In genomic region chr5:90777621-90778020, GRCm38 (mm10) we compare ENCODE assay signal across 28 mouse cellular contexts. TPM values are rescaled to one million over a fixed set of nuclear protein-coding genes. Genes with fewer than 3 reads are reported as not detected.
DNase-seq lines count a peak whose midpoint lies in the region.
"Had no signal": no experiment of that assay in that cellular context is flagged by ENCODE, and none has a peak within 500 bp of the region (broad histone marks: within the 10 kb centered on the region; RNA-seq: fewer than 3 reads in every experiment).

No protein-coding gene starts in this region.

- intact Hi-C loops in heart, postnatal 25 days (cut with DNase I), result no loop called here

- no peaks in the 10 kb centered on the region for H3K9me3 ChIP-seq in limb, embryonic 10.5 days (replicated peaks)
- H3K9me3 ChIP-seq: embryonic facial prominence, embryonic 10.5 days; embryonic facial prominence, embryonic 12.5 days; forebrain, embryonic 13.5 days; forebrain, embryonic 15.5 days had no signal

- H3K27ac ChIP-seq in limb, embryonic 10.5 days, result no peak overlapping the region
- H3K27ac ChIP-seq: embryonic facial prominence, embryonic 10.5 days; embryonic facial prominence, embryonic 12.5 days; forebrain, embryonic 13.5 days; forebrain, embryonic 15.5 days had no signal

- H3K36me3 ChIP-seq in limb, embryonic 10.5 days, result no peaks in the 10 kb centered on the region
- H3K36me3 ChIP-seq: embryonic facial prominence, embryonic 10.5 days; embryonic facial prominence, embryonic 12.5 days; forebrain, embryonic 15.5 days had no signal

- no peaks in the 10 kb centered on the region for H3K4me1 ChIP-seq in limb, embryonic 10.5 days
- H3K4me1 ChIP-seq: embryonic facial prominence, embryonic 10.5 days; embryonic facial prominence, embryonic 12.5 days; forebrain, embryonic 13.5 days; forebrain, embryonic 15.5 days had no signal

- WGBS in limb, embryonic 10.5 days, result 84% methylated on average over 10 of the region's 10 CpGs

- no peaks in the 10 kb centered on the region for H3K27me3 ChIP-seq in limb, embryonic 10.5 days (ENCODE audit: low read depth, poor library complexity, severe bottlenecking)
- H3K27me3 ChIP-seq: CH12.LX; embryonic facial prominence, embryonic 12.5 days; forebrain, embryonic 13.5 days; forebrain, embryonic 15.5 days; Patski had no signal

- DNase-seq in heart, adult 11 months, result peak; percentile 90
- no peak for DNase-seq in heart, postnatal 25 days (ENCODE audit: low spot score)
- DNase-seq in R1 (ENCODE audit: low read depth, low spot score), result peak; percentile 43
- no peak for DNase-seq in frontal cortex, postnatal 25 days (ENCODE audit: low spot score in 2 of 2)
- no peak for DNase-seq in limb, embryonic 10.5 days (ENCODE audit: low spot score)
- DNase-seq: adrenal gland, adult 8-10 months; adrenal gland, postnatal 14 days; adrenal gland, postnatal 36 days; B cell, adult 2 months; cerebellum, adult 11-12 months; cerebellum, adult 2 months; cerebellum, adult 9-10 months; cerebellum, postnatal 10 days; cerebellum, postnatal 25 days; forebrain, postnatal 0 days had no signal

- no peak overlapping the region for H3K4me3 ChIP-seq in limb, embryonic 10.5 days
- H3K4me3 ChIP-seq: embryonic facial prominence, embryonic 10.5 days; embryonic facial prominence, embryonic 12.5 days; forebrain, embryonic 13.5 days; forebrain, embryonic 15.5 days had no signal

RNA-seq across cellular contexts. Expression of gene Pf4, which starts 5.4 kb away (rescaled TPM):
- 10 to 100 TPM; 33.7 to 39.4 TPM for total RNA-seq in heart, postnatal 25 days (2021)
- 32.4 and 43.9 TPM in 2 replicates for polyA plus RNA-seq in limb, embryonic 10.5 days (2016; fragmentation: Nextera tagmentation; extraction: Ambion mirVana)
- total RNA-seq: CH12.LX, ES-E14 had no signal
- polyA plus RNA-seq: activated CD4-positive, CD25-positive, alpha-beta regulatory T cell, adult 4 months; CD4-positive, CD25-positive, alpha-beta regulatory T cell, adult 4 months; Patski had no signal

RNA-seq across cellular contexts. Expression of gene Cxcl3, which starts 8.3 kb away (rescaled TPM):
- total RNA-seq in heart, postnatal 25 days (2021), result not detected
- not detected in 2 replicates for polyA plus RNA-seq in limb, embryonic 10.5 days (2016; fragmentation: Nextera tagmentation; extraction: Ambion mirVana)
- total RNA-seq: adrenal gland, adult 18-20 months; adrenal gland, adult 8-10 months; adrenal gland, postnatal 14 days; adrenal gland, postnatal 36 days; CH12.LX; ES-E14; forebrain, postnatal 0 days; MEL had no signal
- polyA plus RNA-seq: activated CD4-positive, CD25-positive, alpha-beta regulatory T cell, adult 4 months; cerebellum, adult 2 months; cortical plate, adult 2 months; forebrain, embryonic 11.5 days; forebrain, embryonic 13.5 days; forebrain, embryonic 15.5 days; forebrain, postnatal 0 days; Patski had no signal

RNA-seq across cellular contexts. Expression of gene Ppbp, which starts 9.3 kb away (rescaled TPM):
- total RNA-seq in heart, postnatal 25 days (2021), result 10 to 100 TPM in 1 of 2 experiments, 1 to 10 TPM in 1; 5.2 to 12.8 TPM
- 6.3 and 8.3 TPM in 2 replicates for polyA plus RNA-seq in limb, embryonic 10.5 days (2016; fragmentation: Nextera tagmentation; extraction: Ambion mirVana)
- total RNA-seq: CH12.LX had no signal
- polyA plus RNA-seq: activated CD4-positive, CD25-positive, alpha-beta regulatory T cell, adult 4 months; CD4-positive, CD25-positive, alpha-beta regulatory T cell, adult 4 months had no signal

RNA-seq across cellular contexts. Expression of gene Cxcl15, which starts 16.7 kb away (rescaled TPM):
- not detected for total RNA-seq in heart, postnatal 25 days (2021)
- polyA plus RNA-seq in limb, embryonic 10.5 days (2016; fragmentation: Nextera tagmentation; extraction: Ambion mirVana), result not detected in 2 replicates
- total RNA-seq: adrenal gland, adult 18-20 months; adrenal gland, adult 8-10 months; adrenal gland, postnatal 14 days; adrenal gland, postnatal 36 days; CH12.LX; ES-E14; forebrain, postnatal 0 days; MEL had no signal
- polyA plus RNA-seq: activated CD4-positive, CD25-positive, alpha-beta regulatory T cell, adult 4 months; CD4-positive, CD25-positive, alpha-beta regulatory T cell, adult 4 months; cerebellum, adult 2 months; cortical plate, adult 2 months; embryonic facial prominence, embryonic 10.5 days; forebrain, embryonic 11.5 days; forebrain, embryonic 13.5 days; forebrain, embryonic 15.5 days; forebrain, postnatal 0 days had no signal

RNA-seq across cellular contexts. Expression of gene Cxcl5, which starts 18.5 kb away (rescaled TPM):
- total RNA-seq in heart, postnatal 25 days (2021), result under 1 TPM; 0.17 to 0.18 TPM
- 0.20 TPM in 1 of 2 replicates, not detected in the other for polyA plus RNA-seq in limb, embryonic 10.5 days (2016; fragmentation: Nextera tagmentation; extraction: Ambion mirVana)
- total RNA-seq: adrenal gland, adult 18-20 months; adrenal gland, adult 8-10 months; adrenal gland, postnatal 14 days; adrenal gland, postnatal 36 days; CH12.LX; MEL had no signal
- polyA plus RNA-seq: activated CD4-positive, CD25-positive, alpha-beta regulatory T cell, adult 4 months; CD4-positive, CD25-positive, alpha-beta regulatory T cell, adult 4 months; forebrain, embryonic 11.5 days; forebrain, embryonic 13.5 days had no signal

Comparison
In these comparisons a context has a peak if more than half of its experiments do, and no peak if none do; other contexts are left out.
1. DNase-seq: peak in heart, adult 11 months (single experiment) and R1 (single experiment); none in heart, postnatal 25 days (single experiment), frontal cortex, postnatal 25 days (0 of 2) and limb, embryonic 10.5 days (single experiment).